Mouse (Mus musculus): ENCODE results near the gene Dmac2.

Dmac2 gene

GRCm38 (mm10) chr7:25655601-25656428, 36.6 kb downstream of the Dmac2 start:
- no peak for DNase-seq (ENCODE audit: low read depth)

- no peak for DNase-seq (ENCODE audit: low read depth)
Observed at GRCm38 (mm10) chr7:25657785-25658184, 38.6 kb downstream of the Dmac2 start.

GRCm38 (mm10) chr7:25658657-25659472, 39.7 kb downstream of the Dmac2 start, which contains the start of the genes Bckdha and Exosc5:
Gene Bckdha, minus strand, starts transcription at chr7:25658981.
Gene Exosc5, plus strand, starts transcription at chr7:25659164.
- DNase-seq (ENCODE audit: low read depth): peak; percentile 100

- no peak for DNase-seq (ENCODE audit: low read depth)
Observed at GRCm38 (mm10) chr7:25666381-25666780, 47.2 kb downstream of the Dmac2 start.

DNA sequence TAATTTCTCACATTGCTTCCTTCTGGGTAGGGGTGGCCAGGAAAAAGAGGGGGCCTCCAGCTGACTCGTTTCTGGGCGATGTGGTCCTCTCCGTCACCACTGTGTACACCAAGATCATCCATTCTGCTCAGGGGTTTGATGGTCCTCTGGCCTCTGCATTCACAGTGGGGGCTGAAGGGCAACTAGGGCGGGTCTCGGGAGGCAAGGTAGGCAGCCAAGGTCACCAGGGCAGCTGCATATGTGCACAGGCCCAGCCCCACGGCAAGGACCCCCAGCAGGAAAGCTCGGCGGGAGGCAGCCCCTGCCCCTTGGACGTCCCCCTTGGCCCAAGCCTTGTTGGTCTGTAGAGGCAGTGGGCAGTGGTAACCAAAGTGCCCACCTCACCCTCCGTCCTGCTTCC, 49.9 kb downstream of the Dmac2 start:
- no peak for DNase-seq (ENCODE audit: low read depth)

DNA sequence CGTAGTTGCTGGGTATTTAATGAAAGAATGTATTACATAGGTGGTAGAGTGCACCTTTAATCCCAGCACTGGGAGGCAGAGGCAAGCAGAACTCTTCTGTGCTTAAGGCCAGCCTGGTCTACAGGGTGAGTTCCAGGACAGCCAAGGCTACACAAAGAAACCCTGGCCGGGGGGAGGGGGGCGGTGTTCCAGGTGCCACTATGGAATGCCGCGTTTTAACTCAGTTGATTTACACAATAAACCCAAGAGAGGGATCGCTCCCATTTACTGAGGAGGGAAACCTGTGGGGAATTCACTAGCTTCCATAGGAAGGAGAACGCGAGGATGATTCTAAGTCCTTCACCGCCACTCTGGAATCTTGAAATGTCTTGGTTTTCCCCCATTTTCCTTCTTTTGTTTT, 50.4 kb downstream of the Dmac2 start:
- DNase-seq (ENCODE audit: low read depth): no peak

- no peak for DNase-seq (ENCODE audit: low read depth)
Observed at GRCm38 (mm10) chr7:25670096-25670495, 50.9 kb downstream of the Dmac2 start.

DNA sequence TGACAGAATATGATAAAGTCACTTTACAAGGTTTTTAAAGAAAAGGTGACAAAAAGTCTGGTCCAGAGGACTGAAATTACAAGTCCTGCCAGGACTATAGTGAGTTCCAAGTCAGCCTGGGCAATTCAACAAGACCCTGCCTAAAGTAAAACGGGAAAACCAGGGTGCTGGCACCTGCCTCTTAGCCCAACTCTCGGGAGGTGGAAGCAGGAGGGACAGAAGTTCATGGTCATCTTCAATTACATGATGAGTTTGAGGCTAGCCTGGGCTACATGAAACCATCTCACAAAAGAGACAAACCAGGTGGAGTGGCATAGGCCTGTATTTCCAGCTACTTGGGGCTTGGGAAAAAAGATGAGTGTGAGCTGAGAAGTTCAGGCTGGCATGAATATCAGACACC, 52.5 kb downstream of the Dmac2 start:
- DNase-seq (ENCODE audit: low read depth): no peak

- DNase-seq (ENCODE audit: low read depth): no peak
Observed at GRCm38 (mm10) chr7:25672442-25672841, 53.2 kb downstream of the Dmac2 start.

DNA sequence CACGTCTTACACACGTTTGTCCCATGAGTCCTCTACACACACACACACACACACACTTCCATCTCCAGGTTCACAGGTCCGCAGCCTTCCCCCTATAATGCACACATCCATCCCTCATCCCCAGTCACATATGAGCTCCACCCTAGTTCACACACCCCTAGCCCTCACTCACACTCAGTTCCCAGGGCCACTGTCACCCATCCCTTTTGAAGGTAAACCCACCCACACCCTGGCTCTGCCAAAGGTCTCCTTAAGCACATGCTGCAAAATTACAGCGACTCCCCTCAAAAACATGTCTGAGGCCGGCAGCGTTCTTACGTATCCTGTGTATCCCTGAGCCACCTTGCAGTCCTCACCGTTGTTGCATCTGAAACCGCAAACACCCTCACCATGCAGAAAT, 55.1 kb downstream of the Dmac2 start:
- no peak for DNase-seq (ENCODE audit: low read depth)

GRCm38 (mm10) chr7:25674719-25675300, 55.6 kb downstream of the Dmac2 start, which contains the start of gene Tmem91:
Gene Tmem91, minus strand, starts transcription at chr7:25675166.
- no peak for DNase-seq (ENCODE audit: low read depth)
